Mouse (Mus musculus): ENCODE data around the gene Zfp46.
A peak's percentile ranks its signal among the peaks of the same experiment; 100 is the strongest.

The Zfp46 gene

GRCm38 (mm10) chr4:136311042-136311999 lies 26.8 kb downstream of the Zfp46 start:
- peak; percentile 18 to 29 for DNase-seq (ENCODE audit: low spot score in 2 of 2)

GRCm38 (mm10) chr4:136312616-136313015 lies 28.1 kb downstream of the Zfp46 start:
- no peak for DNase-seq (ENCODE audit: low spot score in 2 of 2)

GRCm38 (mm10) chr4:136317667-136318066 lies 33.2 kb downstream of the Zfp46 start:
- DNase-seq (ENCODE audit: low spot score in 2 of 2), result no peak

GRCm38 (mm10) chr4:136320016-136320415 lies 35.5 kb downstream of the Zfp46 start:
- no peak for DNase-seq (ENCODE audit: low spot score in 2 of 2)

GRCm38 (mm10) chr4:136324226-136324625 lies 39.7 kb downstream of the Zfp46 start:
- no peak for DNase-seq (ENCODE audit: low spot score in 2 of 2)

GRCm38 (mm10) chr4:136327238-136327637 lies 42.8 kb downstream of the Zfp46 start:
- no peak for DNase-seq (ENCODE audit: low spot score in 2 of 2)

- DNase-seq (ENCODE audit: low spot score in 2 of 2), result no peak
Observed at GRCm38 (mm10) chr4:136328115-136328514, 43.6 kb downstream of the Zfp46 start.

- DNase-seq (ENCODE audit: low spot score in 2 of 2), result no peak
Observed at GRCm38 (mm10) chr4:136331709-136332108, 47.2 kb downstream of the Zfp46 start.

GRCm38 (mm10) chr4:136333191-136333590 lies 48.7 kb downstream of the Zfp46 start:
- no peak for DNase-seq (ENCODE audit: low spot score in 2 of 2)

GRCm38 (mm10) chr4:136335065-136335464 lies 50.6 kb downstream of the Zfp46 start:
- DNase-seq (ENCODE audit: low spot score in 2 of 2), result no peak

- DNase-seq (ENCODE audit: low spot score in 2 of 2), result no peak
Observed at GRCm38 (mm10) chr4:136337129-136337528, 52.6 kb downstream of the Zfp46 start.

All from frontal cortex, postnatal 14 days (tissue).